10 mouse cellular contexts compared by ENCODE assay signal in genomic region chr5:77092531-77092930, GRCm38 (mm10). TPM values are rescaled to one million over a fixed set of nuclear protein-coding genes. Genes with fewer than 3 reads are reported as not detected.
A peak's percentile ranks its signal among the peaks of the same experiment; 100 is the strongest.
DNase-seq lines count a peak whose midpoint lies in the region; ATAC-seq and TF ChIP-seq lines count a peak whose summit lies in the region.
"Had no signal": no experiment of that assay in that cellular context is flagged by ENCODE, and none has a peak within 500 bp of the region (broad histone marks: within the 10 kb centered on the region; RNA-seq: fewer than 3 reads in every experiment).

No protein-coding gene starts in this region.

- WGBS in lung, embryonic 14.5 days, result 67% methylated on average over 5 of the region's 5 CpGs
- 61% methylated on average over 5 of the region's 5 CpGs for WGBS in intestine, embryonic 16.5 days

- no peaks in the 10 kb centered on the region for H3K36me3 ChIP-seq in lung, embryonic 14.5 days (ENCODE audit: insufficient read depth)
- H3K36me3 ChIP-seq in intestine, embryonic 16.5 days (ENCODE audit: control insufficient read depth, insufficient read depth, low read length), result peaks cover 2% of the 10 kb centered on the region; the same call in 1 of the 2 replicates
- H3K36me3 ChIP-seq: stomach, embryonic 15.5 days had no signal

- H3K4me3 ChIP-seq in gastrocnemius, adult 2 months, result peak overlapping the region; percentile 43
- no peak overlapping the region for H3K4me3 ChIP-seq in lung, embryonic 14.5 days (ENCODE audit: low read depth, low read length)
- peak overlapping the region; percentile 17; the same call in 1 of the 2 replicates for H3K4me3 ChIP-seq in intestine, embryonic 16.5 days (ENCODE audit: low read length)
- H3K4me3 ChIP-seq: stomach, embryonic 15.5 days had no signal

- H3K4me2 ChIP-seq in lung, embryonic 14.5 days, result peak overlapping the region; percentile 10; the same call in 1 of the 2 replicates
- peak overlapping the region; percentile 45 for H3K4me2 ChIP-seq in intestine, embryonic 16.5 days (ENCODE audit: low read depth, low read length)
- H3K4me2 ChIP-seq: stomach, embryonic 15.5 days had no signal

- H3K27ac ChIP-seq in gastrocnemius, adult 2 months, result 0 out of 2 replicates have a peak overlapping the region, but pooled peaks have one; percentile 0
- no peak overlapping the region for H3K27ac ChIP-seq in lung, embryonic 14.5 days (ENCODE audit: low read depth)
- H3K27ac ChIP-seq in intestine, embryonic 16.5 days (ENCODE audit: low read length), result no peak overlapping the region
- H3K27ac ChIP-seq: stomach, embryonic 15.5 days had no signal

- no peaks in the 10 kb centered on the region for H3K27me3 ChIP-seq in lung, embryonic 14.5 days (ENCODE audit: insufficient read depth, low read length)
- H3K27me3 ChIP-seq in intestine, embryonic 16.5 days (replicated peaks; ENCODE audit: control insufficient read depth, insufficient read depth, low read length), result no peaks in the 10 kb centered on the region
- H3K27me3 ChIP-seq: stomach, embryonic 15.5 days had no signal

- no peak for DNase-seq in gastrocnemius, adult 2 months
- no peak for DNase-seq in gastrocnemius, adult 8-10 months (ENCODE audit: low spot score in 2 of 2)
- DNase-seq in lung, embryonic 14.5 days, result no peak
- no peak for DNase-seq in lung, postnatal 14 days
- DNase-seq in spleen, adult 18-20 months, result peak; percentile 28 to 52
- DNase-seq in retina, embryonic 14.5 days (ENCODE audit: low spot score), result no peak
- no peak for DNase-seq in ovary, postnatal 14 days (ENCODE audit: low spot score)

- TF ChIP-seq CTCF in gastrocnemius, adult 2 months (IDR thresholded peaks at IDR 0.05), result no peak
- no peak for TF ChIP-seq CTCF in lung, embryonic 14.5 days (IDR thresholded peaks at IDR 0.05; ENCODE audit: low read depth)

- H3K9ac ChIP-seq in lung, embryonic 14.5 days, result no peak overlapping the region
- peak overlapping the region; percentile 31; the same call in 1 of the 2 replicates for H3K9ac ChIP-seq in intestine, embryonic 16.5 days (ENCODE audit: low read depth, low read length)
- H3K9ac ChIP-seq: stomach, embryonic 15.5 days had no signal

- no peak for ATAC-seq in lung, embryonic 14.5 days (ENCODE audit: insufficient read depth)
- no peak for ATAC-seq in intestine, embryonic 16.5 days
- ATAC-seq: forebrain, embryonic 16.5 days had no signal

- no peaks in the 10 kb centered on the region for H3K9me3 ChIP-seq in lung, embryonic 14.5 days (ENCODE audit: low read depth, low read length)
- H3K9me3 ChIP-seq in intestine, embryonic 16.5 days (ENCODE audit: control insufficient read depth, low read length), result no peaks in the 10 kb centered on the region
- H3K9me3 ChIP-seq: stomach, embryonic 15.5 days had no signal

- intact Hi-C loops in gastrocnemius, adult 2 months (cut with DNase I), result no loop called here

- H3K4me1 ChIP-seq in lung, embryonic 14.5 days (ENCODE audit: insufficient read depth), result 0 out of 2 replicates have a peak, but pooled peaks cover 2% of the 10 kb centered on the region
- peaks cover 5% of the 10 kb centered on the region; the same call in 1 of the 2 replicates for H3K4me1 ChIP-seq in intestine, embryonic 16.5 days (ENCODE audit: control insufficient read depth, insufficient read depth, low read length)

RNA-seq across cellular contexts. Expression of gene Hopx, which starts 22.4 kb away (rescaled TPM):
- total RNA-seq in gastrocnemius, adult 2 months (2021), result 1 to 10 TPM; 2.2 to 5.4 TPM
- 1 to 10 TPM; 1.2 to 2.7 (median 2.2) TPM for total RNA-seq in gastrocnemius, adult 8-10 months (2022)
- polyA plus RNA-seq in lung, embryonic 14.5 days (2014; fragmentation: Nextera tagmentation; extraction: Ambion mirVana), result 2.4 and 3.6 TPM in 2 replicates
- polyA plus RNA-seq in intestine, embryonic 16.5 days (2015; fragmentation: Nextera tagmentation; extraction: Ambion mirVana), result 2.8 and 4.4 TPM in 2 replicates

Comparison
In these comparisons a context has a peak if more than half of its experiments do, and no peak if none do; other contexts are left out.
1. DNase-seq: peak in spleen, adult 18-20 months (2 of 2); none in gastrocnemius, adult 2 months (single experiment), gastrocnemius, adult 8-10 months (0 of 2), lung, embryonic 14.5 days (single experiment), lung, postnatal 14 days (single experiment), retina, embryonic 14.5 days (single experiment) and ovary, postnatal 14 days (single experiment).